Mouse (Mus musculus): ENCODE results near the gene Gnai3.

Gnai3 gene

GRCm38 (mm10) chr3:108111320-108111719 lies 34.6 kb downstream of the Gnai3 start:
- no peak for DNase-seq (ENCODE audit: low spot score)

GRCm38 (mm10) chr3:108105281-108105680 lies 40.7 kb downstream of the Gnai3 start:
- DNase-seq (ENCODE audit: low spot score), result no peak

GRCm38 (mm10) chr3:108102075-108102474 lies 43.9 kb downstream of the Gnai3 start:
- no peak for DNase-seq (ENCODE audit: low spot score)

DNA sequence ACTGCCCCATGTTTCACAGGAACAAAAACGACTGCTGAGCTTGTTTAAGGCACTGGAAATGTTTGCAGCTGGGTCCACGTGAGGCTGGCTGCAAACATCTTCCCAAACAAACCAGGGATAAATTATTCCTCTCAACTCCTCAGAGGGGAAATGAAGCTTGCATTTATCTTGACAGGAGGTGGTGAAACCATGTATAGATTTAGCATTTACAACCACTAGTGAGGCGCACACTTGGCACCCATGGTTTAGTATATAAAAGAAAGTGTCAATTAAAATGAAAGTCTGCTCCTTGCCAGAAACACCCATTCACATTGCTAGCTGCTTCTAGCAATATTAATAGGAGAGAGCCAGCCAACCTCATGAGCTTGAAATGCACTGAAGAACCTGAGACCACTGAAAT lies 44.4 kb downstream of the Gnai3 start:
- no peak for DNase-seq (ENCODE audit: low spot score)

- DNase-seq (ENCODE audit: low spot score), result no peak
These were observed 47.6 kb downstream of the Gnai3 start for GRCm38 (mm10) chr3:108098316-108098715.

- DNase-seq (ENCODE audit: low spot score), result no peak
These were observed 48.3 kb downstream of the Gnai3 start for GRCm38 (mm10) chr3:108097656-108098055.

DNA sequence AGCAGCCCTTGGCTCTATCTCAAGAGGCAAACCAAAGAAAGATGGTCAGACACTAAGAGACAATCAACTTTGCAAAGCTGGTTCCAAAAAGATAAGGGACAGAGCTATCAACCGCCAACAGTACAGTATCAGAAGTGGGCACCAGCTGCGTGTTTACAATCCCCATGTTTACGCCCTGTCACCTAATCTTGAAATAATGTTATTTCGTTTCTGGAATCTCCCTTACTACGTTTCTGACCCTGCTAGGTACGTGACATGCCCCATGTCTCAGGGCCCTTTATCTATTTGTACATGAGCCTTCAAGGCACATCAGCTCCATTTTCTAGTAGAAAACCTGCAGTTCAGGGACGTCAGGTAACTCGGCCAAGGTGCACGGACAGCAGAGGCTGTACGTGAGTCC lies 49.2 kb downstream of the Gnai3 start:
- no peak for DNase-seq (ENCODE audit: low spot score)

GRCm38 (mm10) chr3:108096226-108096625 lies 49.7 kb downstream of the Gnai3 start:
- no peak for DNase-seq (ENCODE audit: low spot score)

- no peak for DNase-seq (ENCODE audit: low spot score)
These were observed 50.8 kb downstream of the Gnai3 start for GRCm38 (mm10) chr3:108094976-108095760.

GRCm38 (mm10) chr3:108094146-108094545 lies 51.8 kb downstream of the Gnai3 start:
- no peak for DNase-seq (ENCODE audit: low spot score)

- DNase-seq (ENCODE audit: low spot score), result no peak
These were observed 52.6 kb downstream of the Gnai3 start for GRCm38 (mm10) chr3:108093306-108093705.

DNA sequence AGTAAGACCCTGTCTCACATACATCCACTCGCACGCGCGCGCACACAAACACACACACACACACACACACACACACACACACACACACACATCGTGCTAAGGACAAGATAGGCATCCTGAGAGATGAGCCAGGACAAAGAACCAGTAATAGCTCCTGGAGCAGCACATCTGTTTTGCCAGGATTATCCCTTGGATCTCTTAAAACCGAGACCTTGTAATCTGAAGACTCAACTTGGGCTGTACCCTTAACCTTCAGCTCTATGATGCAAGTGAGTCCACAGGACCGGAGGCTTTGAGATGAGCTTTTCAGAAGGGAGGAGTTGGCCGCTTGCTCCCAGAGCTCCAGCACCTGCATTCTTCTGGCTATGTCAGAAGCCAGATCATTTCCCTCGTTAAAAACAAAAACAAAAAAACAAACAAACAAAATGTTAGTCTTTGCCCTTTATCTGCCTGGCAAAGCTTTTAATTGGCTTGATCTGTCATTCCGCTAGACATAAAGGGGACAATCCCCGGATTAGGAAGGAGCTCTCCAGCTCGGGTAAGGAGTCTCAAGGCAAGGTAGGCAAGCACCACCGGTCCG lies 53.3 kb downstream of the Gnai3 start, which contains the start of gene Gnat2:
Gene Gnat2, plus strand, starts transcription at position 254 of the 580 bp plus-strand sequence.
- DNase-seq (ENCODE audit: low spot score), result no peak

DNA sequence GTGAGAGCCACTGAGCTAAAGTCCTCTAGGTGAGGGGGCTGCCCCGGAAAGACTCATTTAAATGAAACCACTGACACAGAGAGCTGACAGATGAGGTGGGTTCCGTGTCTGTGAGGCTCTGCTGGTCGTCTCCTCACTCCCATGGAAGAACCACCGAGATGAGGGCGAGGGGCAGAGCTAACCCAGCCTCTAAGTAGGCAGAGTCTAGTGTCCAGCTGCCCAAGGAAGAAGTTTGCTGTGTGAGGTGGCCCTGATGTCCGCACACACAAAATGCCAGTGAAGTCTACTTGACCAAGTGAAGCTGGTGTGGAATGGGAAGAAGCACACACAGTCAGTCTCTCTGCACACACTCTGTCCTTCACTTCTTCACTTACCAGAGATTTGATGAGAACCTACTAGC lies 53.9 kb downstream of the Gnai3 start:
- DNase-seq (ENCODE audit: low spot score), result no peak

- DNase-seq (ENCODE audit: low spot score), result no peak
These were observed 55.4 kb downstream of the Gnai3 start for GRCm38 (mm10) chr3:108090561-108090960.

GRCm38 (mm10) chr3:108089916-108090315 lies 56.0 kb downstream of the Gnai3 start:
- DNase-seq (ENCODE audit: low spot score), result no peak

DNA sequence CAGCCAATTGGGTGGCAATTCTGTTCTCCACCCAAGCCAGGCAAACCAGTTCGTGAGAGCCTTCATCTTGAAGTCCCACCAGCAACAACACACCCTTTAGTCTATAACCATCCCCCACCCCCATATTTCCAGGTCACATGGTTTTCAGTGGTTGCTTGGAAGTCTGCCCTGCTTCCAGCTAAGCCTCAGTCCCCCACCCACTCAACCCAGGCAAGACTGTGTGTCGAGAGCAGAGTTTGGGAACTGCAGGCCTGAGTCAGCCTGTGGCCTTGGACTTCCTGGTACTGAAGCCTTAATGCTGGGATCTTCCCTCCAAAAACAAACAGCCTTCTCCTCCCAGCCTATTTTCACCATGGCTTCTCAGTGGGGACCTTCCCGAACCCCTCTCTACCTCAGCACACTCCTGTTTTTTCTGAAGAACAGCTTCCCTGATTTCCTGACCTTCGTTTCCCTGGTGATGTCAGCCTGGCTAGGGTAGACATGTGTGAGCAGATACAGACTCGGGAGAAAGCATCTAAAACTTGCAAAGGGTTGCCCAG lies 57.0 kb downstream of the Gnai3 start:
- DNase-seq (ENCODE audit: low spot score), result peak; percentile 47

GRCm38 (mm10) chr3:108087329-108087728 lies 58.6 kb downstream of the Gnai3 start:
- peak; percentile 16 for DNase-seq (ENCODE audit: low spot score)

DNA sequence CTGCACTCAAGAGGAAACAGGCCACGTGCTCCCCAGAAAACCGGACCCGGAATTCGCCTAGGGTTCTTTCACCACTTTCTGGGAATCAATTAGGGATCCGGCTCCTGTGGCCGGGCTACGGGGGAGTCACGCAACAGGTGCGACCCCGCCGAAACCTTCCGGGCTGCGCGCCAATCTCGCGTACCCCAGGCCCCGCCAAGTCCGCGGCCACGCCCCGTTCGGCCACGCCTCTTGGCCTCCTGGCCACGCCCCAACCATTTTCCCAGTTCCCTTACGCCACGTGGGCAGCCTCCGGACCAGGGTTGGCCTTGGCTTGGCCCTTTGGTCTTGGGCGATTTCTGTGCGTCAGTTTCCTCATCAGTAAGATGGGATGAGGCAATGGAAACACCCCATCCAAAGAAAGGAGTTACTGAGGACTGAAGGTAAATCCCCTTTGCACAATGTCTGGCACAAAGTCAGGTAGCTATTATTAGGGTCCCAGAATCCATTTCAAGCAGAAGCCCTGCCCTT lies 59.4 kb downstream of the Gnai3 start, which contains the start of gene Ampd2:
Gene Ampd2, minus strand, starts transcription at position 182 of the 510 bp plus-strand sequence.
- peak; percentile 89 for DNase-seq (ENCODE audit: low spot score)

DNA sequence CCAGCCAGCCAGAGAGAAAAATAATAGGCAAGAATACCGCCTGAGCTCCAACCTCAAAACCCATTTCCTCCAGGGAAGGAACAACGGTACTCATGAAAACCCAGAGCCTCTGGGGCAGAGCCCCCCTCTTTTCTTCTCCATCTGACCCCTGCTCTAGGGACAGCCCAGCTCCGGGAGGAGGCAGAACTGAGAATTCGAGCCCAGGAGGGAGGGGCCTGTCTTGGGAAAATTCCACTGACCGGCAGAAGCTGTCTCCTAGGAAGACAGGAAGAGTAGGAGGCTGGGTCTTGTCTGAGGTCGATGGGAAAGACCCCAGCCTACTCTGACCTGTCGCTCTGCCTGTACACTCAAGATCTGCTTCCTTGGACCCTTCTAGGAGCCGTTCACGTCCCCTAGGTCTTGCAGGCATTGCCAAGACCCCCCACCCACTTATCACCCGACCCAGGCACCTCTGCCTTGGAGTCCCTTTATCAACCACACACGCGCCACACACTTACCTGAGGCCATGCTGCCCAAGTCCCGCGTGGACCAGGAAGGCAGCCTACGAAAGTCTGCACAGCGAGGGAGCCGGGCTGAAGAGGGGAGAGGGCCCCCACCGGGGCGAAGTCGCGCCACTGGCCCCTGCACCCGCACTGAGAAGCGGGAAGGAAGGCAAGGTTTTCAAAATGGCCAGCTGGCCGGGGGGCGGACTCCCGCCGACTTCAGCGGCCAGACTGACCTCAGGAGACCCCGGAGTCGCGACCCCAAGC lies 60.1 kb downstream of the Gnai3 start:
- peak; percentile 92 for DNase-seq (ENCODE audit: low spot score)

- peak; percentile 93 for DNase-seq (ENCODE audit: low spot score)
These were observed 60.6 kb downstream of the Gnai3 start for GRCm38 (mm10) chr3:108085281-108085720.

DNA sequence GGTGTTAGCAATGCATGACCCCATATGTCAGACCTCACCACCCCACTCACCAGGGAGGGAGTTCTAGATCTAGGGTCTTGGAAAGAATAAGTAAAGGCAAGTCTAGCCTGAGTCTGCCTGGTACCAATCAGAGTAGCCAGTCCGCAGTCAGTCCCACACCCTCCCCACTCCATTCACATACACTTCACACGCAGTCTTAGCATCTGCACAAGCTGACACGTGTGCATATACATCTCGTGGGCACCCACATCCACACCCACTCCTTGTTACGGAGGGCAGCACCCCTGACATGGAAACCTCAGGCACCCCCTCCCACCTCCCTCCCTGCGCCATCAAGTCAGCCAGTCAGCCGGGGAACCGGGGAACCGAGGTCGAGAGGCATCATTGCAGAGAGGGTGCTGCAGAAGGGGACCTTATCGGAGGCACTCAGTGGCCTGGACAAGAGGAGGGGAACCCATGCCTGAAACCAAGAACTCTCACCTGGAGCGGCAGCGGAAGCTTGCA lies 61.1 kb downstream of the Gnai3 start:
- DNase-seq (ENCODE audit: low spot score), result no peak

DNA sequence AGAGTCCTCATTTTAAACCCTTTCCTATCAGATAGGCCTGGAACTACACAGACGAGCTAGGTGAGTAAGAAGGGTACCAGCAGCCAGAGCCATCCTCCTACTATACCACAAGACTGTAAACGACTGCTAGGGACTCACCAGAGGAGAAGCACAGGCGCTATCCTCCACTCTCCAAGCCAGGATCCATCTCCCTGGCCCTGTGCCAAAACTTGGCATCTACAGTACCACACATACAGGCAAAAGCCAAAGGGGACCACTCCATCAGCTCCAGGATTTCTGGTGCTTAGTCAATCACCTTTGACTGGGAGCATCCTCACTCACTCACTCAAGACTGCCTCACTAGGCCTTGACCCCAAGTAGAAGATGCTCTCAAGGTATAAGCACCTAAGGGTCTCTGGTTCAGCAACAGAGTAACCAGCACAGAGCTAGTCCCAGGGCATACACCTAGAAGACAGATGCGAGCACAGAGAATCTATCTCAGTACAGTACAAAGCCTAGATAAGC lies 62.0 kb downstream of the Gnai3 start:
- DNase-seq (ENCODE audit: low spot score), result no peak
